Mouse (Mus musculus): ENCODE results near the gene Isy1.

DNA sequence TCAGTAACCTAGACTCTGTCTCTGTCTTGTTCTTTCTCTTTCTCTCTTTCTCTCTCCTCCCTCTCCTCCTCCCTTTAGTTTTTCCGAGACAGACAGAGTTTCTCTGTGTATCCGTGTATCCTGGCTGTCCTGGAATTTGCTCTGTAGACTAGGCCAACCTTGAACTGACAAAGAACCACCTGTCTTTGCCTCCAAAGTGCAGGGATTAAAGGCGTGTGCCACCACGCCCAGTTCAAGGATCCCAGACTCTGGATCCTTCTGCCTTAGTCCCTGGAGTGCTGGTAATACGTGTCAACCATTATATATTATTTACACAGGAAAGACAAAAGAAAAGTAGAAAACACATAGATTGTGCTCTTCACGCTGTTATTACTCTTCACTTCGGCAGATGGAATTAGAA is 32.6 kb upstream of the Isy1 start:
- no peak for TF ChIP-seq CTCF (IDR thresholded peaks at IDR 0.05; ENCODE audit: borderline replicate concordance, insufficient read depth, low read depth, low read length)
- no peak for TF ChIP-seq POLR2A (IDR thresholded peaks at IDR 0.05; ENCODE audit: borderline replicate concordance, insufficient read depth, low read length)
